Mouse (Mus musculus): ENCODE results near the gene Acaca. TPM values are rescaled to one million over a fixed set of nuclear protein-coding genes. Genes with fewer than 3 reads are reported as not detected.

Gene Acaca
- polyA plus RNA-seq, 1 experiment, result 43.7 TPM

- TF ChIP-seq POLR2A (IDR thresholded peaks at IDR 0.05; ENCODE audit: borderline replicate concordance, extremely low read depth, insufficient read depth, insufficient read length, poor library complexity, severe bottlenecking), result no peak
- TF ChIP-seq CTCF (IDR thresholded peaks at IDR 0.05; ENCODE audit: borderline replicate concordance, extremely low read depth, insufficient read depth, insufficient read length), result no peak
- DNase-seq (ENCODE audit: low read depth), result peak; percentile 82
These were observed 280.9 kb downstream of the Acaca start for GRCm38 (mm10) chr11:84410383-84410782.

- no peak for DNase-seq (ENCODE audit: low read depth)
- TF ChIP-seq CTCF (IDR thresholded peaks at IDR 0.05; ENCODE audit: borderline replicate concordance, extremely low read depth, insufficient read depth, insufficient read length) (no peak), POLR2A (IDR thresholded peaks at IDR 0.05; ENCODE audit: borderline replicate concordance, extremely low read depth, insufficient read depth, insufficient read length, poor library complexity, severe bottlenecking) (no peak)
These were observed 281.6 kb downstream of the Acaca start for GRCm38 (mm10) chr11:84410879-84411641.

- TF ChIP-seq CTCF (IDR thresholded peaks at IDR 0.05; ENCODE audit: borderline replicate concordance, extremely low read depth, insufficient read depth, insufficient read length), result no peak
- no peak for TF ChIP-seq POLR2A (IDR thresholded peaks at IDR 0.05; ENCODE audit: borderline replicate concordance, extremely low read depth, insufficient read depth, insufficient read length, poor library complexity, severe bottlenecking)
- no peak for DNase-seq (ENCODE audit: low read depth)
These were observed 282.2 kb downstream of the Acaca start for GRCm38 (mm10) chr11:84411642-84412018.

- TF ChIP-seq CTCF (IDR thresholded peaks at IDR 0.05; ENCODE audit: borderline replicate concordance, extremely low read depth, insufficient read depth, insufficient read length) (no peak), POLR2A (IDR thresholded peaks at IDR 0.05; ENCODE audit: borderline replicate concordance, extremely low read depth, insufficient read depth, insufficient read length, poor library complexity, severe bottlenecking) (no peak)
- DNase-seq (ENCODE audit: low read depth), result peak; percentile 76
These were observed 282.9 kb downstream of the Acaca start for GRCm38 (mm10) chr11:84412201-84412934.

DNA sequence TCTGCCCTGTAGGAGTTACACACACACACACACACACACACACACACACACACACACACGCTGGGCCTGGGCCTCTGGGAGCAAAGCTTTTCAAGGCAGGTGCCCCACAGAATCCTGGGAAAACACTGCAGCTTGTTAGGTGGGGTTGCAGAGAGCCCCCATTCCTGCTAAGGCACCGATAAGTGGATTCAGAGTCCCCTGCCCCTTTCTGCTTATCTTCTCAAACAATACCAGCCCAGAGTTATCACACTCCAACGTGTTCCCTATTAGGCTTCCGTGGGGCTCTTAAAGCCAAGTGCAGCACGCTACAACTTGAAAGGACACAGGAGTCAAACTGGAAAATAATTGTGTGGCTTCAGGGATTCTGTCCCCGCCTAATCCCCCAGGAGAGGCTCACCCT, 283.6 kb downstream of the Acaca start:
- TF ChIP-seq CTCF (IDR thresholded peaks at IDR 0.05; ENCODE audit: borderline replicate concordance, extremely low read depth, insufficient read depth, insufficient read length) (no peak), POLR2A (IDR thresholded peaks at IDR 0.05; ENCODE audit: borderline replicate concordance, extremely low read depth, insufficient read depth, insufficient read length, poor library complexity, severe bottlenecking) (no peak)
- peak; percentile 47 for DNase-seq (ENCODE audit: low read depth)

DNA sequence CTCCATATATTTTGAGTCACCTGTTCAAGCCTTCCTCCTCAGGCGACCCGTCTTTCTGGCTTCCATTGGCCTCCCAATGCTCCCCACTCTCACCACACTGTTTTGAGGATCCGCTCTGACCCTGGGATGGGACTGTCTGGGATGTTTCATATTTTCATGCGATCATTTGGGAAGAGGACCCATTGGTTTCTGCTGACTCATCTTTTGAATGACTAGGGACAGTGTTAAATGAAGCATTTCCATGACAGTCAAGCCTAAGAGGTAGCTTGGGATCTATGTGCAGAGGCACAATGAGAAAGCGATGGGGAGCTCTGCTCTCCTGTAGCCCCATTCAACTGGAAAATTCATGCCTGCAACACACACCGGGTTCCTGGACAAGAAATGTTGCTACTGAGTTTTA, 291.3 kb downstream of the Acaca start:
- TF ChIP-seq POLR2A (IDR thresholded peaks at IDR 0.05; ENCODE audit: borderline replicate concordance, extremely low read depth, insufficient read depth, insufficient read length, poor library complexity, severe bottlenecking) (no peak), CTCF (IDR thresholded peaks at IDR 0.05; ENCODE audit: borderline replicate concordance, extremely low read depth, insufficient read depth, insufficient read length) (no peak)
- no peak for DNase-seq (ENCODE audit: low read depth)

GRCm38 (mm10) chr11:84425736-84426632, 296.5 kb downstream of the Acaca start:
- no peak for TF ChIP-seq CTCF (IDR thresholded peaks at IDR 0.05; ENCODE audit: borderline replicate concordance, extremely low read depth, insufficient read depth, insufficient read length)
- no peak for TF ChIP-seq POLR2A (IDR thresholded peaks at IDR 0.05; ENCODE audit: borderline replicate concordance, extremely low read depth, insufficient read depth, insufficient read length, poor library complexity, severe bottlenecking)
- peak; percentile 42 for DNase-seq (ENCODE audit: low read depth)

DNA sequence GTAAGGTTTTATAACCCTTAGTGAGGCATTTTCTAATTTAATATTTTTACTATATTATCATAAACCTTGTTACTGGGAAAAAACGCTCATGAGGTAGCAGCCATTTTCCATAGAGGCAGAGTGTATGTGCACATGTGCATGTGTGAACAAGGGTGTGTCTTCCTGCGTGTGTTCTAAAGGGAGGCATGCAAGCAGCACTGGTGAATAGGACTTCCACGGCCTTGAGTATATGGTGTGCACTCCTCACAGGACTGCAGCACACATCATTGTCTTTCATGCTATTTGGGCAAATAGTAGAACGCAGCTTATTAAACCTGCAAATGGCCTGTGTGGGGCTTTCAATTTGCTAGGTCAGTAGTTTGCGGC, 297.1 kb downstream of the Acaca start:
- DNase-seq (ENCODE audit: low read depth), result no peak
- TF ChIP-seq POLR2A (IDR thresholded peaks at IDR 0.05; ENCODE audit: borderline replicate concordance, extremely low read depth, insufficient read depth, insufficient read length, poor library complexity, severe bottlenecking) (no peak), CTCF (IDR thresholded peaks at IDR 0.05; ENCODE audit: borderline replicate concordance, extremely low read depth, insufficient read depth, insufficient read length) (no peak)

DNA sequence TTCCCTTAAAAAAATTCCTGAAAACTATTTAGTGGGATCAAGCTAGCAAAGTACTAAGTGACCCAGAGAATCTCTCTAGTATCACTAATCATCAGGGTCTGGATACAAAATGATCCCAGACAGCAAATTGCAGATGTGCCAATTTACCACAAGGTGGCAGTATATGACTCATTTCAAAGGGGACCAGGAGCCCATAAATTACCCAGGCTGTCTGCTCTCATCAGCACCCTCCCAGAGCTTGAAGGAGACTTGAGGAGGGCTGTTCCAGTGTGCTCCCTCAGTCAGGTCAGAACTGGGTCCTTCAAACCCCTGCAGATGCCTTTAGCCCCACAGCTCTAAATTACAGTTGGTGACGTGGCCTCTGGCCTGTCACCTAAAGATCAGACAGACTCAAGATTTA, 300.1 kb downstream of the Acaca start:
- TF ChIP-seq CTCF (IDR thresholded peaks at IDR 0.05; ENCODE audit: borderline replicate concordance, extremely low read depth, insufficient read depth, insufficient read length) (peak; percentile 70; the same call in 1 of the 2 replicates), POLR2A (IDR thresholded peaks at IDR 0.05; ENCODE audit: borderline replicate concordance, extremely low read depth, insufficient read depth, insufficient read length, poor library complexity, severe bottlenecking) (no peak)
- peak; percentile 91 for DNase-seq (ENCODE audit: low read depth)

DNA sequence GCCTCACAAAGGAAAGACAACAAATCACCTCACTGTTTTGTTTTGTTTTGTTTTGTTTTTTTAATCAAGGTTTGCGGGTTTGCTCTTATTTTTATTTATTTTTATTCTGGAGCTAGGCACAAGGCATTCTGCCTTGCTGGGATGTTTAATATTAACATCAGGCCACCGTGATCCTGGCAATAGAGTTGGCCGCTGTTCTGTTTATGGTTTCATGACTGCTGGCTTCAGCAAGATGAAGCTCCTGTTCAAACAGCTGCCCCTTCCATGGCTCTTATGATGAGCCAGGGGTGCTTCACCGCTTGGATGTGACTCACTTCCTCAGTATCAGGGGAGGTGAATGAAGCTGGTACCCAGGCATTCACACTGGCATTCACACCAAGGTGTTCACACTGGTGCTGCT, 300.9 kb downstream of the Acaca start:
- no peak for DNase-seq (ENCODE audit: low read depth)
- TF ChIP-seq POLR2A (IDR thresholded peaks at IDR 0.05; ENCODE audit: borderline replicate concordance, extremely low read depth, insufficient read depth, insufficient read length, poor library complexity, severe bottlenecking) (no peak), CTCF (IDR thresholded peaks at IDR 0.05; ENCODE audit: borderline replicate concordance, extremely low read depth, insufficient read depth, insufficient read length) (no peak)

- DNase-seq (ENCODE audit: low read depth), result no peak
- TF ChIP-seq POLR2A (IDR thresholded peaks at IDR 0.05; ENCODE audit: borderline replicate concordance, extremely low read depth, insufficient read depth, insufficient read length, poor library complexity, severe bottlenecking), result no peak
- peak; percentile 42; the same call in 1 of the 2 replicates for TF ChIP-seq CTCF (IDR thresholded peaks at IDR 0.05; ENCODE audit: borderline replicate concordance, extremely low read depth, insufficient read depth, insufficient read length)
These were observed 305.4 kb downstream of the Acaca start for GRCm38 (mm10) chr11:84434879-84435278.

Measured in brain, embryonic 14.5 days (tissue).